Mouse (Mus musculus): ENCODE data around the gene Tctn3. TPM values are rescaled to one million over a fixed set of nuclear protein-coding genes. Genes with fewer than 3 reads are reported as not detected.

Tctn3 gene
- total and polyA plus RNA-seq, 3 experiments = 3.5 to 8.6 (median 7.0) TPM

DNA sequence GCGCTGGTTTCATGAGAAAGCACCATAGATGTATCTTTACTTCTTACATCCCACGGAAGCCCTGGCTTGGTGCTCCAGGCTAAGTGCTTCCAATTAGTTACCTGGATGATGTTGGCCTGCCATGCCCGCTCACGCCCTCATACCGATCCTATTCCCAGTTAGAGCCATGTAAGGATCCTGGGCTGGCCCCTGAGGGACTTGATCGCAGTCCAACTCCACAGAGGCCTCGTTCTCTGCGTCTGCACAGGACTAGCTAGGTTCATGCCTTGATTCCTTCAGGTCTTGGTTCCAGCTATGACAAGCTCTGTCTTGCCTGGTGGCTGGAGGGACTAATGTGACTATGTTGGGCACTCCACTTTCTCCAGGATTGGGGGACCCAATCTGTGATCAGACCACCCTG is 56.9 kb downstream of the Tctn3 start:
- DNase-seq = no peak

DNA sequence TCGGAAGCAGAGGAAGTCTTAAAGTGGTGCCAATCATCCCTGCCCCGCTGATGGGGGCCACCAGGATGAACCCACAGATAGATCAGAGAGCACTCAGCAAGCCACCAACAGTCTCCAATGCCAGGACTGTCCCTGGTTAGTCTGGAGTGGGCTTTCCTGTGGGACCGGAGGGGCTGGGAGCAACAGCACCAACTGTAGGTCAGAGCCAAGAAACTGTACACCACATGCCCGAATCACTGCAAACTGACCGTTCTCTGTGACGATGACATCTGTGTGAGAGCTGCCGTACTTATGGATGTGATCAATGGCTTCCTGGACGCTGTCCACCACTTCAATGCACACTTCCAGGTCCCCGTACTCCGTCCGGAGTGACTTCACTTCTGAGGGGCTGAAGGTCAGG is 57.7 kb downstream of the Tctn3 start:
- no peak for DNase-seq

DNA sequence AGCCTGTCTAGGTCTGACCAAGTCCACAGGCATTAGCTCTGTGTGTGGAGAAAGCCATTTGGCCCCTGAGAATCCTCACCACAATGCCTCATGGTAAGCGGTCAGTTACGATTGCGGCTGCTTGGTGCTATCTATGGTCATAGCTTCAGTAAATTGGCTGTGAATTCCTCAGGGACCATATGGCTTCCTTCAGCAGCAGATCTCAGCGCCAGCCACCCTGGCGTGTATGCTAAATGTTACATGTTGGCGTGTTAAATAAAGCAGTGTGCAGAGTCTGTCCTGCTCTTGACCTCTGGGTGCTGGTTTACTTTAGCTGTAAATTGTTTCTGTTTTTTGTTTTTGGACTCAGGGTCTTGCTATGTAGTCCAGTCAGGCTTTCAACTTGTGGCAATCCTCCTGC is 58.2 kb downstream of the Tctn3 start:
- DNase-seq = no peak

GRCm38 (mm10) chr19:40553014-40553789 is 58.8 kb downstream of the Tctn3 start:
- no peak for DNase-seq

DNA sequence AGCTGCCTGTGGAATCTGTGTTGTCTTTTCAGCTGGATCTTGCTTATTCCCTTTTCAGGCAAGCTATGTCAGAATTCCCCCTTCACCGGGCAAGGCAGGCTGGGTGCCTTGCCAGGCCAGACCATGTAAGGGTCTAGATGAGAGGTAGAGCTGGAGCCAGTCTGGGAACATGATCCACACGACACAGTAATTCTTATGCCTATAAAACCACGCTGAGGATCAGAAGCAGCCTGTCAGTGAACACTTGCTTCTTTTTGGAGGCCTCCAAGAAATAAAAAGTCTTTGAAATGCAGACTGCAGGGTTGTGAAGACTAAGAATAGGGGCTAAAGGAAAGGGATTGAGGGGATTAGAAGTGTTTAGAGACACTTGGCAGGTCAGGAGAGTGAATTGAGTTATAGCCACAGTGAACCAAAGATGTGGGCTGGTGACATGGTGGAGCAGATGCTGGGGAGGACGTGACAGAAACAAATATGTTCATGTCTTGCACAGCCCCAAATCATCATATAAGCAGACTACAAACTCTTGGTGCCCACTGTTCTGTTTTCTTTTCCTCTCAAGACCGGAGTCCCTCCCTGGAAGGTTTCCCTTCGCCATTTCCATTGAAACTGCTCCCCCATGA is 62.4 kb downstream of the Tctn3 start:
- DNase-seq = no peak

- no peak for DNase-seq
Measured at GRCm38 (mm10) chr19:40548796-40549515, 63.1 kb downstream of the Tctn3 start.

DNA sequence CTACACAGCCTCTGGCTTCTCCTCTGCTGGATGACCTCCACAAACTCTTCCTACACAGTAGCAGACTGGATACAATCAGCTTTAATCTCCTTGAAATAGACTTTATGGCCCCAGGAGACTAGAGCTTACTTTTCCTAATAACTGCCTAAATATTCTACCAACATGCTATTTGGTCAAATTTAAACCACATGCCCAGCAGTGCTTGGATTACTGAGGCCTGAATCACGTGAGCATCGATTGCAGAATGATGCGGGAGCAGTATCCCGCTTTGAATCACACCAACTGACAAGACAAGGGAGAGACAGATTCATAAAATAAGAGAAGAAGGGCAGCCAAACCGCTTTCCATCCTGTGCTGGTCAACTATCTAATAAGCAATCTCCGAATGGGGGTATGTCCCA is 63.6 kb downstream of the Tctn3 start:
- no peak for DNase-seq

Other genes starting within 250 kb of the Tctn3 start
- 100 to 1,000 TPM; 116 to 123 TPM for gene Sorbs1, start 98.5 kb downstream of the Tctn3 start, total RNA-seq (2021)
- gene Sorbs1, start 98.5 kb downstream of the Tctn3 start, polyA plus RNA-seq (2012; rRNA removed) = 13.4 and 17.7 TPM in 2 replicates
- 10 to 100 TPM; 18.6 to 30.5 TPM for gene Aldh18a1, start 23.8 kb downstream of the Tctn3 start, total RNA-seq (2021)
- gene Aldh18a1, start 23.8 kb downstream of the Tctn3 start, polyA plus RNA-seq (2012; rRNA removed) = 9.2 and 17.3 TPM in 2 replicates
- 10 to 100 TPM; 30.2 to 36.3 TPM for gene Entpd1, start 133 bp upstream of the Tctn3 start, total RNA-seq (2021)
- gene Entpd1, start 133 bp upstream of the Tctn3 start, polyA plus RNA-seq (2012; rRNA removed) = 3.9 and 5.5 TPM in 2 replicates
- not detected for gene Cc2d2b, start 136.5 kb upstream of the Tctn3 start, total RNA-seq (2021)
- 0.02 TPM in 1 of 2 replicates, not detected in the other for gene Cc2d2b, start 136.5 kb upstream of the Tctn3 start, polyA plus RNA-seq (2012; rRNA removed)
- 1 to 10 TPM; 3.9 to 4.9 TPM for gene Ccnj, start 219.0 kb upstream of the Tctn3 start, total RNA-seq (2021)
- gene Ccnj, start 219.0 kb upstream of the Tctn3 start, polyA plus RNA-seq (2012; rRNA removed) = 6.9 and 8.4 TPM in 2 replicates

Measured in adrenal gland, adult 2 months (tissue).